ENCODE assay signal across 34 mouse cellular contexts in the genomic region with DNA sequence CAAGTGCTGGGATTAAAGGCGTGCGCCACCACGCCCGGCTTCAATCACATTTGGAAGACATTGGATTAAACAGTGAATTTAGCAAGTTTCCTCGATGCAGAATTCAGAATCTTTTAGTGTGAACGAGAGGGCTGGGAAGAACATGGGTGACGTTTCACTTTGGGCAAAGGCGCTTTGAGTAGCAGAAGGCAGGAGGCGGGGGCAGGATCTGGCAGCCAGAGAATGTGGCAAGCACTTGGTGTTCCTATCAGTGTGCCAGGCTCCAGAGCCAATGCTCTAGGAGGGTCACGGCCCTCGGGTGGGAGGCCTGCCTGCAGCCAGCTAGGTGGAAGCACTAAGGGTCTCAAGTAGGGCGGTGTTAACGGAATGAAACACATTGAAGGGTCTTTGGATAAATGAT. TPM values are rescaled to one million over a fixed set of nuclear protein-coding genes. Genes with fewer than 3 reads are reported as not detected.
DNase-seq lines count a peak whose midpoint lies in the region.
"Had no signal": no experiment of that assay in that cellular context is flagged by ENCODE, and none has a peak within 500 bp of the region (broad histone marks: within the 10 kb centered on the region; RNA-seq: fewer than 3 reads in every experiment).

No protein-coding gene starts in this region.

- 92% methylated on average over 13 of the region's 13 CpGs for WGBS in embryonic facial prominence, embryonic 10.5 days

- no peaks in the 10 kb centered on the region for H3K27me3 ChIP-seq in embryonic facial prominence, embryonic 10.5 days (replicated peaks; ENCODE audit: low read depth, poor library complexity, severe bottlenecking)
- H3K27me3 ChIP-seq: embryonic facial prominence, embryonic 13.5 days; forebrain, embryonic 15.5 days; kidney, embryonic 15.5 days; limb, embryonic 13.5 days; lung, embryonic 15.5 days; midbrain, embryonic 15.5 days; neural tube, embryonic 15.5 days had no signal

- peak; percentile 70 for DNase-seq in cerebellum, postnatal 10 days
- DNase-seq in cerebellum, postnatal 36 days = no peak
- peak; percentile 48 for DNase-seq in gastrocnemius, adult 18-20 months (ENCODE audit: low spot score)
- no peak for DNase-seq in gastrocnemius, postnatal 4 days (ENCODE audit: low spot score in 2 of 2)
- peak; percentile 81 for DNase-seq in brain, adult 2 months (ENCODE audit: low read depth, low spot score)
- peak; percentile 42 to 69 for DNase-seq in layer of hippocampus, postnatal 14 days (ENCODE audit: low spot score in 2 of 2)
- no peak for DNase-seq in embryonic facial prominence, embryonic 10.5 days (ENCODE audit: low spot score)
- DNase-seq in left cerebral cortex, adult 9 months (ENCODE audit: low spot score in 2 of 2) = no peak
- DNase-seq: adrenal gland, postnatal 10 days; cerebellum, adult 11 months; embryo, embryonic 11 days; heart, postnatal 14 days; kidney, adult 18-20 months; kidney, postnatal 36 days; retina, postnatal 1 day; right cerebral cortex, postnatal 25 days had no signal

- no peak overlapping the region for H3K4me3 ChIP-seq in embryonic facial prominence, embryonic 10.5 days
- H3K4me3 ChIP-seq: embryonic facial prominence, embryonic 13.5 days; forebrain, embryonic 10.5 days; forebrain, embryonic 15.5 days; kidney, embryonic 15.5 days; limb, embryonic 13.5 days; lung, embryonic 15.5 days; midbrain, embryonic 10.5 days; midbrain, embryonic 15.5 days; neural tube, embryonic 15.5 days had no signal

- H3K4me1 ChIP-seq in embryonic facial prominence, embryonic 10.5 days = no peaks in the 10 kb centered on the region
- H3K4me1 ChIP-seq: embryonic facial prominence, embryonic 13.5 days; forebrain, embryonic 10.5 days; forebrain, embryonic 15.5 days; kidney, embryonic 15.5 days; limb, embryonic 13.5 days; lung, embryonic 15.5 days; midbrain, embryonic 10.5 days; midbrain, embryonic 15.5 days; neural tube, embryonic 15.5 days had no signal

- H3K27ac ChIP-seq in embryonic facial prominence, embryonic 10.5 days (replicated peaks) = no peak overlapping the region
- H3K27ac ChIP-seq: embryonic facial prominence, embryonic 13.5 days; forebrain, embryonic 10.5 days; forebrain, embryonic 15.5 days; kidney, embryonic 15.5 days; limb, embryonic 13.5 days; lung, embryonic 15.5 days; midbrain, embryonic 10.5 days; midbrain, embryonic 15.5 days; neural tube, embryonic 15.5 days had no signal

- H3K9me3 ChIP-seq in embryonic facial prominence, embryonic 10.5 days = no peaks in the 10 kb centered on the region
- H3K9me3 ChIP-seq: embryonic facial prominence, embryonic 13.5 days; forebrain, embryonic 10.5 days; forebrain, embryonic 15.5 days; G1E; kidney, embryonic 15.5 days; limb, embryonic 13.5 days; lung, embryonic 15.5 days; midbrain, embryonic 10.5 days; midbrain, embryonic 15.5 days; neural tube, embryonic 15.5 days had no signal

- peaks cover 27% of the 10 kb centered on the region for H3K36me3 ChIP-seq in embryonic facial prominence, embryonic 10.5 days (replicated peaks)
- H3K36me3 ChIP-seq: forebrain, embryonic 15.5 days; lung, embryonic 15.5 days; midbrain, embryonic 15.5 days had no signal

RNA-seq across cellular contexts. Expression of a gene that starts 13.0 kb away (rescaled TPM):
- total RNA-seq in gastrocnemius, adult 18-20 months (2021) = under 1 TPM; 0.52 to 0.82 TPM
- 1 to 10 TPM; 3.4 to 4.6 TPM for total RNA-seq in gastrocnemius, postnatal 4 days (2021)
- 10 to 100 TPM; 11.7 to 13.7 TPM for total RNA-seq in layer of hippocampus, postnatal 14 days (2021)
- 2.8 and 3.7 TPM in 2 replicates for polyA plus RNA-seq in embryonic facial prominence, embryonic 10.5 days (2016; fragmentation: Nextera tagmentation; extraction: Ambion mirVana)

RNA-seq across cellular contexts. Expression of a gene that starts 17.0 kb away (rescaled TPM):
- 10 to 100 TPM in 1 of 2 experiments, 1 to 10 TPM in 1; 9.2 to 11.1 TPM for total RNA-seq in gastrocnemius, adult 18-20 months (2021)
- 10 to 100 TPM; 12.0 to 12.2 TPM for total RNA-seq in gastrocnemius, postnatal 4 days (2021)
- 10 to 100 TPM; 24.7 to 28.7 TPM for total RNA-seq in layer of hippocampus, postnatal 14 days (2021)
- polyA plus RNA-seq in embryonic facial prominence, embryonic 10.5 days (2016; fragmentation: Nextera tagmentation; extraction: Ambion mirVana) = 34.6 and 34.8 TPM in 2 replicates

RNA-seq across cellular contexts. Expression of a gene that starts 24.2 kb away (rescaled TPM):
- 10 to 100 TPM; 50.8 to 52.6 TPM for total RNA-seq in gastrocnemius, adult 18-20 months (2021)
- total RNA-seq in gastrocnemius, postnatal 4 days (2021) = 100 to 1,000 TPM; 130 to 134 TPM
- 100 to 1,000 TPM; 348 to 363 TPM for total RNA-seq in layer of hippocampus, postnatal 14 days (2021)
- polyA plus RNA-seq in embryonic facial prominence, embryonic 10.5 days (2016; fragmentation: Nextera tagmentation; extraction: Ambion mirVana) = 377 and 387 TPM in 2 replicates

RNA-seq across cellular contexts. Expression of a gene that starts 24.4 kb away (rescaled TPM):
- 10 to 100 TPM; 14.6 to 15.3 TPM for total RNA-seq in gastrocnemius, adult 18-20 months (2021)
- 10 to 100 TPM; 30.0 to 32.3 TPM for total RNA-seq in gastrocnemius, postnatal 4 days (2021)
- 10 to 100 TPM; 53.4 to 54.9 TPM for total RNA-seq in layer of hippocampus, postnatal 14 days (2021)
- polyA plus RNA-seq in embryonic facial prominence, embryonic 10.5 days (2016; fragmentation: Nextera tagmentation; extraction: Ambion mirVana) = 48.1 and 48.4 TPM in 2 replicates

RNA-seq across cellular contexts. Expression of a gene that starts 33.5 kb away (rescaled TPM):
- 10 to 100 TPM in 1 of 2 experiments, 1 to 10 TPM in 1; 9.9 to 17.2 TPM for total RNA-seq in gastrocnemius, adult 18-20 months (2021)
- total RNA-seq in gastrocnemius, postnatal 4 days (2021) = 10 to 100 TPM; 12.4 to 25.1 TPM
- not detected for total RNA-seq in layer of hippocampus, postnatal 14 days (2021)
- not detected in 2 replicates for polyA plus RNA-seq in embryonic facial prominence, embryonic 10.5 days (2016; fragmentation: Nextera tagmentation; extraction: Ambion mirVana)
- total RNA-seq: left cerebral cortex, adult 18-20 months; left cerebral cortex, postnatal 25 days; megakaryocyte progenitor cell, adult 5-6 weeks had no signal
- polyA plus RNA-seq: C2C12; embryonic facial prominence, embryonic 13.5 days; forebrain, embryonic 10.5 days; forebrain, embryonic 15.5 days; G1E; heart, embryonic 14.5 days; hindbrain, embryonic 11.5 days; hindbrain, embryonic 16.5 days; kidney, embryonic 15.5 days; limb, embryonic 13.5 days; liver, embryonic 11.5 days; lung, embryonic 15.5 days; midbrain, embryonic 10.5 days; midbrain, embryonic 15.5 days; neural tube, embryonic 15.5 days had no signal

Comparison
In these comparisons a context has a peak if more than half of its experiments do, and no peak if none do; other contexts are left out.
1. DNase-seq: peak in cerebellum, postnatal 10 days (2 of 2), gastrocnemius, adult 18-20 months (single experiment), brain, adult 2 months (single experiment) and layer of hippocampus, postnatal 14 days (2 of 2); none in cerebellum, postnatal 36 days (0 of 2), gastrocnemius, postnatal 4 days (0 of 2), embryonic facial prominence, embryonic 10.5 days (single experiment) and left cerebral cortex, adult 9 months (0 of 2).